Mouse (Mus musculus): ENCODE measurements around the gene Olfr554. TPM values are rescaled to one million over a fixed set of nuclear protein-coding genes. Genes with fewer than 3 reads are reported as not detected.
A peak's percentile ranks its signal among the peaks of the same experiment; 100 is the strongest.
"Not testable (repeated sequence)": the region's sequence is repeated elsewhere in the genome, so short reads cannot be mapped to it uniquely, and the experiment has no call there.

The Olfr554 gene
- not detected in 2 replicates for polyA plus RNA-seq (2015; fragmentation: Nextera tagmentation; extraction: Ambion mirVana)

DNA sequence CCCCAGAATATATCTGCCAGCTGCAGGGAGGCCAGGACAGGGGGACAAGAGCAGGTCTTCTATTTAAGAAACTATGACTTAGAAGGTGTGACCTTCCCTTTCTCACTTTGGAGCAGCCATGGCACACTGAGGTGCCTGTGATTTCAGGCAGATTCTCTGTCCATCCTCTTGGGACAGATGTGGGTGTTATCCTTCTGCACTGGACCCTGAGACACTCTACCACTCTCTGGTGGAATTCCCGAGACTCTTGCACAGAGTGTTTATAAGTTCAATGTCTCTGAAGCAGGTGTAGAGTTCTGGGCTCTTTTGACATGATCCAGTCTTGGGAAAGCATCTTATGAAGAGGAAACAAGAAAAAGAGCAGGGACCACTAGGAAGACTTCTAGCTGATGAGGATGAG is at the start of gene Olfr554:
TSS of gene Olfr554 (plus strand) at position 301 of the 400 bp plus-strand sequence.
- no peak for DNase-seq (ENCODE audit: low spot score)
- no peaks in the 10 kb centered on the region for H3K4me1 ChIP-seq (replicated peaks; ENCODE audit: control insufficient read depth, insufficient read depth)
- no peak for TF ChIP-seq EP300 (optimal IDR thresholded peaks at IDR 0.05)
- no peak for TF ChIP-seq CTCF (IDR thresholded peaks at IDR 0.05; ENCODE audit: low read depth)
- no peak within 1 kb of the TSS for H3K4me3 ChIP-seq (ENCODE audit: low read depth, low read length)
- WGBS: 65% methylated on average over 1 of the region's 1 CpGs
- H3K4me2 ChIP-seq (replicated peaks; ENCODE audit: low read depth): no peak within 1 kb of the TSS
- H3K27ac ChIP-seq (replicated peaks): no peak within 1 kb of the TSS
- H3K9me3 ChIP-seq (ENCODE audit: control insufficient read depth, low read length): no peaks in the 10 kb centered on the region
- no peaks in the 10 kb centered on the region for H3K27me3 ChIP-seq (ENCODE audit: control insufficient read depth, insufficient read depth, low read length)
- no peaks in the 10 kb centered on the region for H3K36me3 ChIP-seq (ENCODE audit: control insufficient read depth, insufficient read depth, low read length)
- H3K9ac ChIP-seq (ENCODE audit: low read length): no peak within 1 kb of the TSS
- ATAC-seq (ENCODE audit: low FRiP score, low TSS enrichment): no peak

- Histone ChIP-seq H3K36me3 (ENCODE audit: control insufficient read depth, insufficient read depth, low read length) (no peaks in the 10 kb centered on the region), H3K9me3 (ENCODE audit: control insufficient read depth, low read length) (no peaks in the 10 kb centered on the region), H3K4me1 (replicated peaks; ENCODE audit: control insufficient read depth, insufficient read depth) (no peaks in the 10 kb centered on the region), H3K4me3 (ENCODE audit: low read depth, low read length) (no peak within 1 kb of the TSS), H3K27ac (replicated peaks) (no peak within 1 kb of the TSS), H3K4me2 (replicated peaks; ENCODE audit: low read depth) (no peak within 1 kb of the TSS), H3K27me3 (ENCODE audit: control insufficient read depth, insufficient read depth, low read length) (no peaks in the 10 kb centered on the region), H3K9ac (ENCODE audit: low read length) (no peak within 1 kb of the TSS)
- 84% methylated on average over 3 of the region's 3 CpGs for WGBS
- ATAC-seq (ENCODE audit: low FRiP score, low TSS enrichment) (no peak), DNase-seq (ENCODE audit: low spot score) (no peak)
- no peak for TF ChIP-seq EP300 (optimal IDR thresholded peaks at IDR 0.05)
- TF ChIP-seq CTCF (IDR thresholded peaks at IDR 0.05; ENCODE audit: low read depth): no peak
Observed at GRCm38 (mm10) chr7:102591786-102592185, 46.4 kb upstream of the Olfr554 start, which contains the start of gene Olfr551. Gene Olfr551 (minus strand): TSS chr7:102591886.

DNA sequence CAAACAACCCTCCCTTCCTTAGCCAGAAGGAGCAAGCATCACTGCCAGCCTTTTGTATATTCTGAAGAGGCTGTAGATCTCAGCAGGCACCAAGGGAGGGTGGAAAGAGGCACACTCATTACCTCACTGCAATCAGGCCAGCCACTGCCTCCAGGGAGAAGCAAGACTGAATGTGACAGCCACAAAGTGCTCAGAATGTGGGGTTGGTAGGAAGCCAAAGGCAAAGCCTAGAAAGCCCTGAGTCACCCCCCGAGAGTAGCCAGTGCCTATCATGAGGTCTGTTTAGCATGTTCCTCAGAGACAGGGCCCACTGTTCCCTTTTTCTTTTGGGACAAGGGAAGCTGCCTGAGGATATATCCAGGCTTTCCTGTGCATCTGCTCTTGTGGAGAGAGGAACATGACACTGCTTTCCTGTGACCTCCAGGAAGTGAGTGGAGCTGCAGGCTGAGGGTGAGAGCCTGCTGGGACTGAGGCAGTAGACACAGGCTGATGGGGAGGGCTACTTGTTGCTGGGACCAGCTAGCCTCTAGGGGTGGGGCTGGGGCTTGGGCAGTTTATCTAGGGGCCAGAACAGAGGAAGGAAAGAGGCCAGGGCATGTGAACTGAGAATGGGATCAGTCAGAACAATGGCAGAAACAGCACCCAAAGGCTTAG is 40.7 kb upstream of the Olfr554 start, which contains the start of gene Olfr552:
TSS of gene Olfr552 (plus strand) at position 393 of the 654 bp plus-strand sequence.
- 71% methylated on average over 1 of the region's 1 CpGs for WGBS
- H3K36me3 ChIP-seq (ENCODE audit: control insufficient read depth, insufficient read depth, low read length): no peaks in the 10 kb centered on the region
- no peak for DNase-seq (ENCODE audit: low spot score)
- no peak within 1 kb of the TSS for H3K4me3 ChIP-seq (ENCODE audit: low read depth, low read length)
- H3K9me3 ChIP-seq (ENCODE audit: control insufficient read depth, low read length): no peaks in the 10 kb centered on the region
- H3K9ac ChIP-seq (ENCODE audit: low read length): no peak within 1 kb of the TSS
- no peak within 1 kb of the TSS for H3K27ac ChIP-seq (replicated peaks)
- H3K4me2 ChIP-seq (replicated peaks; ENCODE audit: low read depth): no peak within 1 kb of the TSS
- TF ChIP-seq EP300 (optimal IDR thresholded peaks at IDR 0.05): no peak
- no peaks in the 10 kb centered on the region for H3K27me3 ChIP-seq (ENCODE audit: control insufficient read depth, insufficient read depth, low read length)
- ATAC-seq (ENCODE audit: low FRiP score, low TSS enrichment): no peak
- no peaks in the 10 kb centered on the region for H3K4me1 ChIP-seq (replicated peaks; ENCODE audit: control insufficient read depth, insufficient read depth)

DNA sequence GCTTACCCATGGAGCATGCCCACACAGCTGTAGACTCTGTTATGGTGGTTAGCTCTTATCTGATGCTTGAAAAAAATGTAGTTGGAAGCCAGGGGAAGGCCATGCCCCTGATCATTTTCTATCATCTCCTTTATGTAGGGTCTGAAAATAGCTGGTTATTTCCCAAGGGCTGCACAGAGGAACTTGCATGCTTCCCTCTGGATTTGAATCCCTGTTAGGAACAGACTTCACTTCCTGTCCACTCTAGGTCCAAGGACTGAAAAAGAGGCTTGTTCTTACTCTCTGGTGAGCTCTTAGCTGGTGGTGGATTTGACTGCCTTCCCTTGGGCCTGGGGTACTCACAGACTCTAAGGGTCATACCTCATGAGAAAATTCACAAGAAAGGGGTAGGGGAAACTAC is 20.1 kb upstream of the Olfr554 start, which contains the start of gene Olfr553:
TSS of gene Olfr553 (minus strand) at position 101 of the 400 bp plus-strand sequence.
- Histone ChIP-seq H3K4me1 (replicated peaks; ENCODE audit: control insufficient read depth, insufficient read depth) (no peaks in the 10 kb centered on the region), H3K9ac (ENCODE audit: low read length) (no peak within 1 kb of the TSS), H3K4me2 (replicated peaks; ENCODE audit: low read depth) (no peak within 1 kb of the TSS), H3K27ac (replicated peaks) (no peak within 1 kb of the TSS), H3K36me3 (ENCODE audit: control insufficient read depth, insufficient read depth, low read length) (no peaks in the 10 kb centered on the region), H3K27me3 (ENCODE audit: control insufficient read depth, insufficient read depth, low read length) (no peaks in the 10 kb centered on the region), H3K4me3 (ENCODE audit: low read depth, low read length) (no peak within 1 kb of the TSS), H3K9me3 (ENCODE audit: control insufficient read depth, low read length) (no peaks in the 10 kb centered on the region)
- ATAC-seq (ENCODE audit: low FRiP score, low TSS enrichment): no peak
- TF ChIP-seq EP300 (optimal IDR thresholded peaks at IDR 0.05) (no peak), CTCF (IDR thresholded peaks at IDR 0.05; ENCODE audit: low read depth) (no peak)
- no peak for DNase-seq (ENCODE audit: low spot score)

DNA sequence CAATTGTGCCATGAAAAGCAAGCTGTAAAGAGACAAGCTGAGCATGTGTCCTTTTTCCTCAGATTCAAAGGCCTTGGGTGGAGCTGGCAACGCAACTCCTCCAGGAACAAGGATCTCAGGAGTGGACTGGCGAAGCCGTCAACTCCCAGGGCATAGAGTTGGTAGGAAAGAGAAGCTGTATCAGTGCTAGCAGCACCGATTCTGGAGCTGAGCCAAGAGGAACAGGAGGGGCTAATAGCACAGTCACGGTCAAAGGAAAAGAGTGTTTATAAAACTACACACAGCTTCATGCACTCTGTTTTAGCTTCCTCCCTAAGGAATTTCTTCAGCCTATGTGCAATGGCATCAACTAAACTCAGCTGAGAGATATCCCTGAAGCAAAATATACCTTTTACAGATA is 18.6 kb upstream of the Olfr554 start:
- Histone ChIP-seq H3K27ac (replicated peaks) (no peak overlapping the region), H3K4me2 (replicated peaks; ENCODE audit: low read depth) (no peak overlapping the region), H3K9ac (ENCODE audit: low read length) (no peak overlapping the region), H3K36me3 (ENCODE audit: control insufficient read depth, insufficient read depth, low read length) (no peaks in the 10 kb centered on the region), H3K4me3 (ENCODE audit: low read depth, low read length) (no peak overlapping the region), H3K9me3 (ENCODE audit: control insufficient read depth, low read length) (no peaks in the 10 kb centered on the region), H3K4me1 (replicated peaks; ENCODE audit: control insufficient read depth, insufficient read depth) (no peaks in the 10 kb centered on the region), H3K27me3 (ENCODE audit: control insufficient read depth, insufficient read depth, low read length) (no peaks in the 10 kb centered on the region)
- WGBS: 37% methylated on average over 5 of the region's 5 CpGs
- ATAC-seq (ENCODE audit: low FRiP score, low TSS enrichment): no peak
- TF ChIP-seq EP300 (optimal IDR thresholded peaks at IDR 0.05) (no peak), CTCF (IDR thresholded peaks at IDR 0.05; ENCODE audit: low read depth) (no peak)
- DNase-seq (ENCODE audit: low spot score): peak; percentile 17

GRCm38 (mm10) chr7:102620368-102620767 is 17.9 kb upstream of the Olfr554 start:
- not testable (repeated sequence) for H3K36me3 ChIP-seq (ENCODE audit: control insufficient read depth, insufficient read depth, low read length); H3K4me1 ChIP-seq (replicated peaks; ENCODE audit: control insufficient read depth, insufficient read depth); H3K9ac ChIP-seq (ENCODE audit: low read length); ATAC-seq (ENCODE audit: low FRiP score, low TSS enrichment); H3K4me3 ChIP-seq (ENCODE audit: low read depth, low read length); H3K27me3 ChIP-seq (ENCODE audit: control insufficient read depth, insufficient read depth, low read length); H3K27ac ChIP-seq (replicated peaks); H3K9me3 ChIP-seq (ENCODE audit: control insufficient read depth, low read length); DNase-seq (ENCODE audit: low spot score); H3K4me2 ChIP-seq (replicated peaks; ENCODE audit: low read depth)
- WGBS: 83% methylated on average over 16 of the region's 19 CpGs
